Mouse (Mus musculus) effector memory CD4-positive, alpha-beta T cell, adult 7 months (primary cell): Measurements from ENCODE around the gene Cldn17. TPM values are rescaled to one million over a fixed set of nuclear protein-coding genes. Genes with fewer than 3 reads are reported as not detected.

Source experiments
- polyA plus RNA-seq: library from polyadenylated mRNA; unstranded; fragments of 100-300 nt; shearing (Covaris generic); gene quantifications from one replicate; pipeline ENCODE4 v1.2.1, GENCODE M21; 2017

Cldn17 gene
- polyA plus RNA-seq, result not detected

DNA sequence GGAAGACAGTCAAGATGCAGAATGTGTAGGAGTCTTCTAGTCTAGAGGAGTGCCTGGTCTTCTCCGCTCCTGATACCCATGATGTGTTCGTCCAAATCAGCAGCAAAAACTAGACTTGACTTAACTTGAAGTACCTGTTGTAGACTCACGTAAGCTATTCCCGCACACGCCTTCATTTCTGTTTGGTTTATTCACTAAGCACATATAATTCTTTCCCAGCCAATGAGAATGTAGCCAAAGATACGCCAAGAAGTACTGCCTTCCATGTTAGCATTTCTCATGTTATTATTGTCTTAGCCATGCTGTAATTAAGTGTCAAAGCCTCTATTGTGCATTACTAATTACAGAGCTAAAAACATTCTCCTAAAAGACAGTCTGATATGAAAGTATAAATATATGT lies at the start of gene Cldn17:
Gene Cldn17, minus strand, starts transcription at position 101 of the 400 bp plus-strand sequence.

Other genes with a start within 250 kb of the Cldn17 start
- 0.27 TPM for gene Grik1, start 216.7 kb downstream of the Cldn17 start, polyA plus RNA-seq
- gene Cldn8, start 56.2 kb upstream of the Cldn17 start, polyA plus RNA-seq, result not detected
- not detected for gene Krtap24-1, start 105.3 kb upstream of the Cldn17 start, polyA plus RNA-seq
- gene 2310079G19Rik, start 120.7 kb upstream of the Cldn17 start, polyA plus RNA-seq, result not detected
- not detected for gene Krtap26-1, start 140.8 kb upstream of the Cldn17 start, polyA plus RNA-seq
- gene Krtap27-1, start 164.7 kb upstream of the Cldn17 start, polyA plus RNA-seq, result not detected
- not detected for gene 2310061N02Rik, start 201.0 kb upstream of the Cldn17 start, polyA plus RNA-seq
- not detected for gene Krtap13-1, start 221.9 kb upstream of the Cldn17 start, polyA plus RNA-seq
- not detected for gene Krtap13, start 244.7 kb upstream of the Cldn17 start, polyA plus RNA-seq